Mouse (Mus musculus) spleen, adult 2 months (tissue): ENCODE data around the gene Ppm1h.

ENCODE experiments used
- CTCF ChIP-seq: fragments of 200-500 bp; IDR thresholded peaks from 2 replicates; pipeline ENCODE4 v1.5.1; 2011; ENCODE audit warnings: mild to moderate bottlenecking, inconsistent platforms; ENCODE audit not compliant: insufficient read depth, insufficient read length, insufficient replicate concordance; ENCODE audit errors: extremely low read depth
- POLR2A ChIP-seq: fragments of 200-500 bp; IDR thresholded peaks from 2 replicates; pipeline ENCODE4 v1.6.1; 2011; ENCODE audit warnings: low read depth, low read length, inconsistent platforms

DNA sequence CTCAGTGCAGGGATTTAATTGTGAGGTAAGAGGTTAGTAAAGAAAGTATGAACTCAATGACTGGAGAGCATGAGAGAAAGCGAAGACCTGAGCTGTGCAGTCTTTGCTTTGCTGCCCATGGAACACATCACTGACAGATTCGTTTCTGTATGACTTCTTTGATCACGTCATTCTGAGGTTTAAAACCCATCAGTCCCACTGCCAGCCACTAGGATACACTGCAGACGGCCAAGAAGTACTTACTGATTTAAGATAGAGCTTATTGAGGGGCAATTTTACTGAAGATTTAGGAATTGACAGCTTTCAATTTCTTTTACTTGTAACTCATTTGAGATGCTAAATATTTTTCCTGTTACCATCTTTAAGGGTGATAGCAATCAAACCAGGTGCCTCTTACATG lies 49.6 kb upstream of the Ppm1h start:
- TF ChIP-seq CTCF (no peak), POLR2A (no peak)
